Mouse (Mus musculus) G1E (cell line): ENCODE results near the gene 2010111I01Rik.

Experiments
- CTCF ChIP-seq: IDR thresholded peaks from 2 replicates; pipeline ENCODE4 v1.5.1; 2012; ENCODE audit warnings: low read depth, low read length, inconsistent platforms, mixed read lengths
- GATA1 ChIP-seq: IDR thresholded peaks from 2 replicates; pipeline ENCODE4 v1.6.1; 2012; ENCODE audit warnings: borderline replicate concordance, low read length, inconsistent platforms, mixed read lengths

DNA sequence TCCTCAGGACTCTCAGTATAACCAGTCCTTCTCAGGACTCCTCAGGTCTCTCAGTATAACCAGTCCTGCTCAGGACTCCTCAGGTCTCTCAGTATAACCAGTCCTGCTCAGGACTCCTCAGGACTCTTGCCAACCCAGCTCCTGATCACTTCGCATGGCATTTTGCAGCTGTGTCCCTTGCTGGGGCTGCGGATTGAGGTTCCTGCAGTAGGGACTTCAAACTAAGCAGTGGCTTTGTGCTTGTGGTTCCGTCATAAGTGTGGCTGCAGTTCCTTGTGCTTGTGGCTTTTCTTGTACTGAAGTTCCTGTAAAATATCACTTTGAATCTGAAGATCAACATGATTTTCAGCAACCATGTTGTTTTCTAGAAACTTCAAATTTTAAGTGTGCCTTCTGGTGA, 320.1 kb downstream of the 2010111I01Rik start:
- TF ChIP-seq CTCF (no peak), GATA1 (no peak)
